Mouse (Mus musculus): ENCODE measurements around the gene Ms4a7. TPM values are rescaled to one million over a fixed set of nuclear protein-coding genes. Genes with fewer than 3 reads are reported as not detected.

Gene Ms4a7
- polyA plus RNA-seq (2015; fragmentation: Nextera tagmentation; extraction: Ambion mirVana), result 5.5 and 6.2 TPM in 2 replicates

GRCm38 (mm10) chr19:11335932-11336331 is at the start of gene Ms4a7:
Gene Ms4a7 (minus strand): TSS chr19:11336146.
- 78% methylated on average over 6 of the region's 6 CpGs for WGBS
- H3K4me2 ChIP-seq, result no peak within 1 kb of the TSS
- no peak within 1 kb of the TSS for H3K9ac ChIP-seq
- no peak within 1 kb of the TSS for H3K4me3 ChIP-seq (replicated peaks)
- H3K9me3 ChIP-seq, result no peaks in the 10 kb centered on the region
- ATAC-seq (ENCODE audit: insufficient read depth, low FRiP score, low read depth), result no peak
- no peak within 1 kb of the TSS for H3K27ac ChIP-seq
- H3K4me1 ChIP-seq, result no peaks in the 10 kb centered on the region
- no peaks in the 10 kb centered on the region for H3K36me3 ChIP-seq
- no peaks in the 10 kb centered on the region for H3K27me3 ChIP-seq (replicated peaks)

GRCm38 (mm10) chr19:11376399-11376798 is 40.5 kb upstream of the Ms4a7 start:
- Histone ChIP-seq H3K4me3 (replicated peaks) (no peak overlapping the region), H3K4me1 (no peaks in the 10 kb centered on the region), H3K9ac (no peak overlapping the region), H3K27ac (no peak overlapping the region), H3K36me3 (no peaks in the 10 kb centered on the region), H3K9me3 (no peaks in the 10 kb centered on the region), H3K27me3 (replicated peaks) (no peaks in the 10 kb centered on the region), H3K4me2 (no peak overlapping the region)
- WGBS, result 76% methylated on average over 2 of the region's 2 CpGs
- no peak for ATAC-seq (ENCODE audit: insufficient read depth, low FRiP score, low read depth)

GRCm38 (mm10) chr19:11375273-11375672 is 39.3 kb upstream of the Ms4a7 start, which contains the start of gene Ms4a4a:
Gene Ms4a4a (plus strand): TSS chr19:11375523.
- Histone ChIP-seq H3K27me3 (replicated peaks) (no peaks in the 10 kb centered on the region), H3K9me3 (no peaks in the 10 kb centered on the region), H3K4me1 (no peaks in the 10 kb centered on the region), H3K27ac (no peak within 1 kb of the TSS), H3K9ac (no peak within 1 kb of the TSS), H3K36me3 (no peaks in the 10 kb centered on the region), H3K4me2 (no peak within 1 kb of the TSS), H3K4me3 (replicated peaks) (no peak within 1 kb of the TSS)
- ATAC-seq (ENCODE audit: insufficient read depth, low FRiP score, low read depth), result no peak
- 89% methylated on average over 2 of the region's 2 CpGs for WGBS

- H3K9ac ChIP-seq, result no peak overlapping the region
- H3K4me1 ChIP-seq, result no peaks in the 10 kb centered on the region
- H3K9me3 ChIP-seq, result no peaks in the 10 kb centered on the region
- H3K27me3 ChIP-seq (replicated peaks), result no peaks in the 10 kb centered on the region
- no peaks in the 10 kb centered on the region for H3K36me3 ChIP-seq
- ATAC-seq (ENCODE audit: insufficient read depth, low FRiP score, low read depth), result no peak
- H3K4me3 ChIP-seq (replicated peaks), result no peak overlapping the region
- H3K27ac ChIP-seq, result no peak overlapping the region
- no peak overlapping the region for H3K4me2 ChIP-seq
Measured at GRCm38 (mm10) chr19:11371181-11371580, 35.2 kb upstream of the Ms4a7 start.

- no peaks in the 10 kb centered on the region for H3K4me1 ChIP-seq
- WGBS, result 73% methylated on average over 3 of the region's 3 CpGs
- H3K27ac ChIP-seq, result no peak overlapping the region
- H3K36me3 ChIP-seq, result no peaks in the 10 kb centered on the region
- ATAC-seq (ENCODE audit: insufficient read depth, low FRiP score, low read depth), result no peak
- no peak overlapping the region for H3K9ac ChIP-seq
- no peaks in the 10 kb centered on the region for H3K27me3 ChIP-seq (replicated peaks)
- H3K9me3 ChIP-seq, result no peaks in the 10 kb centered on the region
- no peak overlapping the region for H3K4me2 ChIP-seq
- H3K4me3 ChIP-seq (replicated peaks), result no peak overlapping the region
Measured at GRCm38 (mm10) chr19:11368310-11368709, 32.4 kb upstream of the Ms4a7 start.

GRCm38 (mm10) chr19:11362002-11362401 is 26.1 kb upstream of the Ms4a7 start:
- H3K36me3 ChIP-seq, result no peaks in the 10 kb centered on the region
- no peak overlapping the region for H3K4me3 ChIP-seq (replicated peaks)
- H3K4me2 ChIP-seq, result no peak overlapping the region
- no peak overlapping the region for H3K27ac ChIP-seq
- H3K4me1 ChIP-seq, result no peaks in the 10 kb centered on the region
- H3K27me3 ChIP-seq (replicated peaks), result no peaks in the 10 kb centered on the region
- no peak for ATAC-seq (ENCODE audit: insufficient read depth, low FRiP score, low read depth)
- no peak overlapping the region for H3K9ac ChIP-seq
- H3K9me3 ChIP-seq, result no peaks in the 10 kb centered on the region

- no peak for ATAC-seq (ENCODE audit: insufficient read depth, low FRiP score, low read depth)
- no peaks in the 10 kb centered on the region for H3K27me3 ChIP-seq (replicated peaks)
- 52% methylated on average over 3 of the region's 3 CpGs for WGBS
- no peak overlapping the region for H3K27ac ChIP-seq
- H3K4me3 ChIP-seq (replicated peaks), result no peak overlapping the region
- H3K36me3 ChIP-seq, result no peaks in the 10 kb centered on the region
- no peaks in the 10 kb centered on the region for H3K4me1 ChIP-seq
- no peaks in the 10 kb centered on the region for H3K9me3 ChIP-seq
- no peak overlapping the region for H3K4me2 ChIP-seq
- H3K9ac ChIP-seq, result no peak overlapping the region
Measured at GRCm38 (mm10) chr19:11360106-11360505, 24.2 kb upstream of the Ms4a7 start.

- no peak overlapping the region for H3K27ac ChIP-seq
- H3K27me3 ChIP-seq (replicated peaks), result no peaks in the 10 kb centered on the region
- no peaks in the 10 kb centered on the region for H3K36me3 ChIP-seq
- H3K4me1 ChIP-seq, result no peaks in the 10 kb centered on the region
- H3K9me3 ChIP-seq, result no peaks in the 10 kb centered on the region
- no peak overlapping the region for H3K9ac ChIP-seq
- no peak overlapping the region for H3K4me2 ChIP-seq
- no peak overlapping the region for H3K4me3 ChIP-seq (replicated peaks)
- no peak for ATAC-seq (ENCODE audit: insufficient read depth, low FRiP score, low read depth)
- WGBS, result 78% methylated on average over 7 of the region's 7 CpGs
Measured at GRCm38 (mm10) chr19:11355730-11356129, 19.8 kb upstream of the Ms4a7 start.

- Histone ChIP-seq H3K4me1 (no peaks in the 10 kb centered on the region), H3K4me3 (replicated peaks) (no peak overlapping the region), H3K27ac (no peak overlapping the region), H3K27me3 (replicated peaks) (no peaks in the 10 kb centered on the region), H3K4me2 (no peak overlapping the region), H3K9me3 (no peaks in the 10 kb centered on the region), H3K9ac (no peak overlapping the region), H3K36me3 (no peaks in the 10 kb centered on the region)
- no peak for ATAC-seq (ENCODE audit: insufficient read depth, low FRiP score, low read depth)
- 37% methylated on average over 3 of the region's 3 CpGs for WGBS
Measured at GRCm38 (mm10) chr19:11351878-11352277, 15.9 kb upstream of the Ms4a7 start.

GRCm38 (mm10) chr19:11349698-11350481 is 13.9 kb upstream of the Ms4a7 start:
- WGBS, result 53% methylated on average over 7 of the region's 7 CpGs
- Histone ChIP-seq H3K27me3 (replicated peaks) (no peaks in the 10 kb centered on the region), H3K9ac (no peak overlapping the region), H3K9me3 (no peaks in the 10 kb centered on the region), H3K36me3 (no peaks in the 10 kb centered on the region), H3K4me3 (replicated peaks) (no peak overlapping the region), H3K4me2 (no peak overlapping the region), H3K27ac (no peak overlapping the region), H3K4me1 (no peaks in the 10 kb centered on the region)
- ATAC-seq (ENCODE audit: insufficient read depth, low FRiP score, low read depth), result no peak

- no peak for ATAC-seq (ENCODE audit: insufficient read depth, low FRiP score, low read depth)
- no peak overlapping the region for H3K4me3 ChIP-seq (replicated peaks)
- H3K27ac ChIP-seq, result no peak overlapping the region
Measured at GRCm38 (mm10) chr19:11343992-11344391, 8.0 kb upstream of the Ms4a7 start.

GRCm38 (mm10) chr19:11343147-11343546 is 7.2 kb upstream of the Ms4a7 start:
- H3K4me2 ChIP-seq, result no peak overlapping the region
- no peaks in the 10 kb centered on the region for H3K27me3 ChIP-seq (replicated peaks)
- no peak overlapping the region for H3K27ac ChIP-seq
- no peaks in the 10 kb centered on the region for H3K36me3 ChIP-seq
- ATAC-seq (ENCODE audit: insufficient read depth, low FRiP score, low read depth), result no peak
- no peaks in the 10 kb centered on the region for H3K9me3 ChIP-seq
- no peak overlapping the region for H3K4me3 ChIP-seq (replicated peaks)
- H3K9ac ChIP-seq, result no peak overlapping the region
- no peaks in the 10 kb centered on the region for H3K4me1 ChIP-seq

More at GRCm38 (mm10) chr19:11343992-11344391, 8.0 kb upstream of the Ms4a7 start:
- Histone ChIP-seq H3K4me2 (no peak overlapping the region), H3K36me3 (no peaks in the 10 kb centered on the region), H3K27me3 (replicated peaks) (no peaks in the 10 kb centered on the region), H3K4me1 (no peaks in the 10 kb centered on the region), H3K9me3 (no peaks in the 10 kb centered on the region), H3K9ac (no peak overlapping the region)

- Histone ChIP-seq H3K9ac (no peak overlapping the region), H3K4me3 (replicated peaks) (no peak overlapping the region), H3K36me3 (no peaks in the 10 kb centered on the region), H3K9me3 (no peaks in the 10 kb centered on the region), H3K4me1 (no peaks in the 10 kb centered on the region), H3K27me3 (replicated peaks) (no peaks in the 10 kb centered on the region), H3K27ac (no peak overlapping the region), H3K4me2 (no peak overlapping the region)
- WGBS, result 79% methylated on average over 1 of the region's 1 CpGs
- no peak for ATAC-seq (ENCODE audit: insufficient read depth, low FRiP score, low read depth)
Measured at GRCm38 (mm10) chr19:11321123-11321522, 14.8 kb downstream of the Ms4a7 start.
